25 mouse cellular contexts compared by ENCODE assay signal in the genomic region with DNA sequence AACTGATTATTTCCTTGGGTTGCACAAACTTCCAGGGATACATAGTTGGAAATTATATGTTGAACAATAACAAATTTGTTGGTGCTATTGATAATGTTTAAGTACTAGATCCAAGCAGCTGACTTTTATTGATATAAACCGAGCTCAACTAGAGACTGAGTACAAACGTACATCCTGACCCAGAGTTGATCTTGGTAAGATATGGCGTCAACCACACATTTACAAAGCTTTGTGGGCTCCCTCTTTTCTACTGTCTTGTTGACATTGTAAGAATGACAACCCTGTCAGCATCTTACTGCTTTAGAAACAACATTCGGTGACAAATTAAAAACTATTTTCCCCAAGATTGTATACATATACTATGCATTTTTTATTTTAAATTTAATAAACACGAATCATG.
"Had no signal": no experiment of that assay in that cellular context is flagged by ENCODE, and none has a peak within 500 bp of the region (broad histone marks: within the 10 kb centered on the region; RNA-seq: fewer than 3 reads in every experiment).

No protein-coding gene starts in this region.

- H3K4me2 ChIP-seq: heart, embryonic 11.5 days; heart, embryonic 13.5 days; heart, embryonic 15.5 days; hindbrain, embryonic 14.5 days; kidney, embryonic 15.5 days; limb, embryonic 13.5 days; limb, embryonic 15.5 days; liver, embryonic 12.5 days had no signal

- H3K4me3 ChIP-seq: gastrocnemius, adult 2 months; heart, embryonic 13.5 days; heart, embryonic 15.5 days; kidney, embryonic 15.5 days; limb, embryonic 13.5 days; limb, embryonic 15.5 days; liver, embryonic 12.5 days had no signal

- H3K9me3 ChIP-seq: heart, embryonic 13.5 days; heart, embryonic 15.5 days; kidney, embryonic 15.5 days; limb, embryonic 13.5 days; limb, embryonic 15.5 days; liver, embryonic 12.5 days had no signal

- DNase-seq: gastrocnemius, adult 2 months; gastrocnemius, postnatal 10 days; gastrocnemius, postnatal 25 days; heart, adult 18-20 months; heart, postnatal 14 days; heart, postnatal 36 days; kidney, adult 11 months; kidney, adult 2 months; kidney, adult 9 months; kidney, postnatal 14 days; kidney, postnatal 36 days; layer of hippocampus, adult 9-11 months; layer of hippocampus, postnatal 36 days; left cerebral cortex, postnatal 4 days had no signal

- H3K4me1 ChIP-seq: heart, embryonic 13.5 days; heart, embryonic 15.5 days; kidney, embryonic 15.5 days; limb, embryonic 13.5 days; limb, embryonic 15.5 days; liver, embryonic 12.5 days had no signal

- H3K27ac ChIP-seq: gastrocnemius, adult 2 months; heart, embryonic 13.5 days; heart, embryonic 15.5 days; hindbrain, embryonic 14.5 days; kidney, embryonic 15.5 days; kidney, postnatal 0 days; limb, embryonic 13.5 days; limb, embryonic 15.5 days; liver, embryonic 12.5 days had no signal

- H3K27me3 ChIP-seq: heart, embryonic 13.5 days; heart, embryonic 15.5 days; kidney, embryonic 15.5 days; limb, embryonic 13.5 days; limb, embryonic 15.5 days; liver, embryonic 12.5 days had no signal

- H3K9ac ChIP-seq: heart, embryonic 13.5 days; heart, embryonic 15.5 days; hindbrain, embryonic 14.5 days; kidney, embryonic 15.5 days; limb, embryonic 13.5 days; limb, embryonic 15.5 days; liver, embryonic 12.5 days had no signal

- ATAC-seq: hindbrain, embryonic 16.5 days; intestine, embryonic 16.5 days; liver, embryonic 12.5 days had no signal

- H3K36me3 ChIP-seq: heart, embryonic 13.5 days; heart, embryonic 15.5 days; kidney, embryonic 15.5 days; limb, embryonic 13.5 days; limb, embryonic 15.5 days; liver, embryonic 12.5 days had no signal
